Mouse (Mus musculus): ENCODE data around the gene Gm28374. TPM values are rescaled to one million over a fixed set of nuclear protein-coding genes. Genes with fewer than 3 reads are reported as not detected.

The Gm28374 gene
- polyA plus RNA-seq, 1 experiment = 0.55 TPM

Other genes with a start within 250 kb of the Gm28374 start
- 20.7 and 21.6 TPM in 2 replicates for gene Frmd8, start 207.0 kb downstream of the Gm28374 start, polyA plus RNA-seq (2012; rRNA removed)
- gene Slc25a45, start 204.4 kb downstream of the Gm28374 start, polyA plus RNA-seq (2012; rRNA removed) = 19.2 and 25.1 TPM in 2 replicates
- gene Tigd3, start 188.1 kb downstream of the Gm28374 start, polyA plus RNA-seq (2012; rRNA removed) = 0.69 and 0.87 TPM in 2 replicates
- 87.5 and 102 TPM in 2 replicates for gene Dpf2, start 169.2 kb downstream of the Gm28374 start, polyA plus RNA-seq (2012; rRNA removed)
- 22.9 and 26.2 TPM in 2 replicates for gene Cdc42ep2, start 157.4 kb downstream of the Gm28374 start, polyA plus RNA-seq (2012; rRNA removed)
- 32.8 and 41.0 TPM in 2 replicates for gene Pola2, start 118.1 kb downstream of the Gm28374 start, polyA plus RNA-seq (2012; rRNA removed)
- 0.12 and 0.21 TPM in 2 replicates for gene Slc22a20, start 96.1 kb downstream of the Gm28374 start, polyA plus RNA-seq (2012; rRNA removed)
- gene Capn1, start 66.4 kb downstream of the Gm28374 start, polyA plus RNA-seq (2012; rRNA removed) = 116 and 118 TPM in 2 replicates
- gene Syvn1, start 35.7 kb downstream of the Gm28374 start, polyA plus RNA-seq (2012; rRNA removed) = 15.5 and 24.1 TPM in 2 replicates
- 32.4 and 33.5 TPM in 2 replicates for gene Mrpl49, start 24.5 kb downstream of the Gm28374 start, polyA plus RNA-seq (2012; rRNA removed)
- gene Fau, start 24.4 kb downstream of the Gm28374 start, polyA plus RNA-seq (2012; rRNA removed) = 1,752 and 1,769 TPM in 2 replicates
- gene Znhit2, start 21.1 kb downstream of the Gm28374 start, polyA plus RNA-seq (2012; rRNA removed) = 25.8 and 26.8 TPM in 2 replicates
- gene Tm7sf2, start 13.9 kb downstream of the Gm28374 start, polyA plus RNA-seq (2012; rRNA removed) = 24.1 and 33.2 TPM in 2 replicates
- gene Vps51, start 5.0 kb downstream of the Gm28374 start, polyA plus RNA-seq (2012; rRNA removed) = 62.5 and 70.8 TPM in 2 replicates
- 0.21 TPM in 1 of 2 replicates, not detected in the other for gene Tmem262, start 2.2 kb downstream of the Gm28374 start, polyA plus RNA-seq (2012; rRNA removed)
- gene Zfpl1, start 2.7 kb upstream of the Gm28374 start, polyA plus RNA-seq (2012; rRNA removed) = 68.5 and 81.2 TPM in 2 replicates
- gene Cdca5, start 2.7 kb upstream of the Gm28374 start, polyA plus RNA-seq (2012; rRNA removed) = 0.83 and 1.4 TPM in 2 replicates
- 0.14 TPM in 1 of 2 replicates, not detected in the other for gene AC131692.1, start 12.2 kb upstream of the Gm28374 start, polyA plus RNA-seq (2012; rRNA removed)
- 0.06 and 0.13 TPM in 2 replicates for gene Naaladl1, start 23.5 kb upstream of the Gm28374 start, polyA plus RNA-seq (2012; rRNA removed)
- 14.0 and 16.8 TPM in 2 replicates for gene Sac3d1, start 36.4 kb upstream of the Gm28374 start, polyA plus RNA-seq (2012; rRNA removed)
- gene Snx15, start 46.0 kb upstream of the Gm28374 start, polyA plus RNA-seq (2012; rRNA removed) = 27.7 and 32.6 TPM in 2 replicates
- gene Batf2, start 58.7 kb upstream of the Gm28374 start, polyA plus RNA-seq (2012; rRNA removed) = 5.1 and 9.2 TPM in 2 replicates
- gene Arl2, start 59.3 kb upstream of the Gm28374 start, polyA plus RNA-seq (2012; rRNA removed) = 76.9 and 87.5 TPM in 2 replicates
- 0.52 and 0.60 TPM in 2 replicates for gene Majin, start 102.1 kb upstream of the Gm28374 start, polyA plus RNA-seq (2012; rRNA removed)
- 0.31 and 0.83 TPM in 2 replicates for gene Gpha2, start 144.1 kb upstream of the Gm28374 start, polyA plus RNA-seq (2012; rRNA removed)
- 31.0 and 38.3 TPM in 2 replicates for gene Ppp2r5b, start 153.6 kb upstream of the Gm28374 start, polyA plus RNA-seq (2012; rRNA removed)
- 11.4 and 15.7 TPM in 2 replicates for gene Atg2a, start 159.4 kb upstream of the Gm28374 start, polyA plus RNA-seq (2012; rRNA removed)
- 73.6 and 86.5 TPM in 2 replicates for gene Ehd1, start 194.5 kb upstream of the Gm28374 start, polyA plus RNA-seq (2012; rRNA removed)
- 22.7 and 27.0 TPM in 2 replicates for gene Cdc42bpg, start 224.2 kb upstream of the Gm28374 start, polyA plus RNA-seq (2012; rRNA removed)